In genomic region chr10:69607611-69608119, GRCm38 (mm10) we compare ENCODE assay signal across 11 mouse cellular contexts.
DNase-seq lines count a peak whose midpoint lies in the region; ATAC-seq and TF ChIP-seq lines count a peak whose summit lies in the region.
"Had no signal": no experiment of that assay in that cellular context is flagged by ENCODE, and none has a peak within 500 bp of the region (broad histone marks: within the 10 kb centered on the region; RNA-seq: fewer than 3 reads in every experiment).

No protein-coding gene starts in this region.

- H3K4me2 ChIP-seq in hindbrain, postnatal 0 days (ENCODE audit: low read depth, low read length), result no peak overlapping the region
- H3K4me2 ChIP-seq in neural tube, embryonic 13.5 days, result no peak overlapping the region
- H3K4me2 ChIP-seq in neural tube, embryonic 15.5 days, result peak overlapping the region; percentile 9; the same call in 1 of the 2 replicates

- H3K27me3 ChIP-seq in hindbrain, postnatal 0 days (ENCODE audit: insufficient read depth, low read length), result no peaks in the 10 kb centered on the region
- no peaks in the 10 kb centered on the region for H3K27me3 ChIP-seq in hindbrain, embryonic 10.5 days (ENCODE audit: insufficient read depth, poor library complexity, severe bottlenecking)
- no peaks in the 10 kb centered on the region for H3K27me3 ChIP-seq in neural tube, embryonic 13.5 days
- no peaks in the 10 kb centered on the region for H3K27me3 ChIP-seq in neural tube, embryonic 15.5 days (replicated peaks)
- H3K27me3 ChIP-seq: Patski had no signal

- WGBS in hindbrain, postnatal 0 days, result 72% methylated on average over 14 of the region's 14 CpGs
- WGBS in hindbrain, embryonic 10.5 days, result 74% methylated on average over 14 of the region's 14 CpGs
- 68% methylated on average over 14 of the region's 14 CpGs for WGBS in neural tube, embryonic 13.5 days
- WGBS in neural tube, embryonic 15.5 days, result 63% methylated on average over 14 of the region's 14 CpGs

- H3K4me3 ChIP-seq in hindbrain, postnatal 0 days (ENCODE audit: low read length), result no peak overlapping the region
- H3K4me3 ChIP-seq in hindbrain, embryonic 10.5 days, result no peak overlapping the region
- H3K4me3 ChIP-seq in neural tube, embryonic 13.5 days, result no peak overlapping the region
- H3K4me3 ChIP-seq in neural tube, embryonic 15.5 days (replicated peaks), result no peak overlapping the region

- no peak overlapping the region for H3K27ac ChIP-seq in hindbrain, postnatal 0 days
- no peak overlapping the region for H3K27ac ChIP-seq in hindbrain, embryonic 10.5 days
- peak overlapping the region; percentile 54 for H3K27ac ChIP-seq in neural tube, embryonic 13.5 days (replicated peaks)
- H3K27ac ChIP-seq in neural tube, embryonic 15.5 days (replicated peaks), result peak overlapping the region; percentile 23; the same call in 1 of the 2 replicates

- TF ChIP-seq CTCF in hindbrain, postnatal 0 days (IDR thresholded peaks at IDR 0.05; ENCODE audit: low read depth), result peak; percentile 27

- peaks cover 7% of the 10 kb centered on the region; the same call in 1 of the 2 replicates for H3K4me1 ChIP-seq in hindbrain, postnatal 0 days (ENCODE audit: insufficient read depth, low read length)
- H3K4me1 ChIP-seq in hindbrain, embryonic 10.5 days (replicated peaks), result 0 out of 2 replicates have a peak, but pooled peaks cover 7% of the 10 kb centered on the region
- peaks cover 62% of the 10 kb centered on the region for H3K4me1 ChIP-seq in neural tube, embryonic 13.5 days (replicated peaks)
- peaks cover 40% of the 10 kb centered on the region for H3K4me1 ChIP-seq in neural tube, embryonic 15.5 days

- no peaks in the 10 kb centered on the region for H3K36me3 ChIP-seq in hindbrain, postnatal 0 days (ENCODE audit: insufficient read depth, low read length)
- no peaks in the 10 kb centered on the region for H3K36me3 ChIP-seq in hindbrain, embryonic 10.5 days
- H3K36me3 ChIP-seq in neural tube, embryonic 13.5 days, result 0 out of 2 replicates have a peak, but pooled peaks cover 5% of the 10 kb centered on the region
- peaks cover 5% of the 10 kb centered on the region; the same call in 1 of the 2 replicates for H3K36me3 ChIP-seq in neural tube, embryonic 15.5 days

- no peaks in the 10 kb centered on the region for H3K9me3 ChIP-seq in hindbrain, postnatal 0 days (ENCODE audit: low read length)
- H3K9me3 ChIP-seq in hindbrain, embryonic 10.5 days, result no peaks in the 10 kb centered on the region
- H3K9me3 ChIP-seq in neural tube, embryonic 13.5 days, result no peaks in the 10 kb centered on the region
- no peaks in the 10 kb centered on the region for H3K9me3 ChIP-seq in neural tube, embryonic 15.5 days (replicated peaks)

- peak; percentile 35 for DNase-seq in hindbrain, postnatal 0 days (ENCODE audit: low spot score)
- no peak for DNase-seq in hindbrain, embryonic 10.5 days (ENCODE audit: low spot score)
- no peak for DNase-seq in neural tube, embryonic 10.5 days (ENCODE audit: extremely low spot score, low spot score)
- DNase-seq in R1 (ENCODE audit: low read depth, low spot score), result peak; percentile 66
- DNase-seq in frontal cortex, postnatal 10 days (ENCODE audit: low spot score in 2 of 2), result no peak
- DNase-seq: liver; lung, adult 2 months; right cerebral cortex, postnatal 25 days had no signal

- ATAC-seq in hindbrain, postnatal 0 days, result 0 out of 2 replicates have a peak, but pooled peaks have one; percentile 33
- ATAC-seq in neural tube, embryonic 13.5 days (ENCODE audit: low read depth), result no peak
- no peak for ATAC-seq in neural tube, embryonic 15.5 days (ENCODE audit: low FRiP score)
- ATAC-seq: Patski had no signal

- no peak overlapping the region for H3K9ac ChIP-seq in hindbrain, postnatal 0 days (replicated peaks; ENCODE audit: low read length)
- no peak overlapping the region for H3K9ac ChIP-seq in neural tube, embryonic 13.5 days
- no peak overlapping the region for H3K9ac ChIP-seq in neural tube, embryonic 15.5 days (replicated peaks)

Comparison
In these comparisons a context has a peak if more than half of its experiments do, and no peak if none do; other contexts are left out.
1. DNase-seq: peak in hindbrain, postnatal 0 days (single experiment) and R1 (single experiment); none in hindbrain, embryonic 10.5 days (single experiment), neural tube, embryonic 10.5 days (single experiment) and frontal cortex, postnatal 10 days (0 of 2).
2. H3K27ac ChIP-seq: peak in neural tube, embryonic 13.5 days (single experiment) and neural tube, embryonic 15.5 days (single experiment); none in hindbrain, postnatal 0 days (single experiment) and hindbrain, embryonic 10.5 days (single experiment).